Comparison of ENCODE assay signal across 8 mouse cellular contexts in genomic region chr1:105781391-105782146, GRCm38 (mm10). TPM values are rescaled to one million over a fixed set of nuclear protein-coding genes. Genes with fewer than 3 reads are reported as not detected.
DNase-seq lines count a peak whose midpoint lies in the region; ATAC-seq and TF ChIP-seq lines count a peak whose summit lies in the region.

No protein-coding gene starts in this region.

- H3K4me1 ChIP-seq in brown adipose tissue, adult 24 weeks (ENCODE audit: control insufficient read depth, insufficient read depth, insufficient read length, low read length) = peaks cover 3% of the 10 kb centered on the region
- H3K4me1 ChIP-seq in forebrain, embryonic 13.5 days = peaks cover 10% of the 10 kb centered on the region
- peaks cover 24% of the 10 kb centered on the region for H3K4me1 ChIP-seq in small intestine, adult 2 months (ENCODE audit: control insufficient read depth, insufficient read depth, insufficient read length, low read length)

- H3K4me3 ChIP-seq in left cerebral cortex, adult 2 months = peak overlapping the region; percentile 69
- H3K4me3 ChIP-seq in brown adipose tissue, adult 24 weeks (ENCODE audit: insufficient read depth, low read depth, low read length) = peak overlapping the region; percentile 73
- peak overlapping the region; percentile 54 for H3K4me3 ChIP-seq in forebrain, embryonic 13.5 days
- H3K4me3 ChIP-seq in small intestine, adult 2 months (ENCODE audit: low read depth, low read length) = peak overlapping the region; percentile 94

- WGBS in forebrain, embryonic 13.5 days = 45% methylated on average over 12 of the region's 12 CpGs
- WGBS in small intestine, adult 2 months = 8% methylated on average over 12 of the region's 12 CpGs

- no peaks in the 10 kb centered on the region for H3K36me3 ChIP-seq in forebrain, embryonic 13.5 days (ENCODE audit: poor library complexity, severe bottlenecking)
- no peaks in the 10 kb centered on the region for H3K36me3 ChIP-seq in small intestine, adult 2 months (ENCODE audit: control insufficient read depth, insufficient read depth, low read length)

- intact Hi-C loops in left cerebral cortex, adult 2 months (cut with DNase I) = loop anchor here (5.0 kb wide), 2 partner anchors 166 to 211 kb away; partner anchors contain the start of gene Zcchc2
- intact Hi-C loops in left cerebral cortex, postnatal 10 days (cut with DNase I) = loop anchor here (5.0 kb wide), 1 partner anchor 211 kb away; the partner anchor contains the start of gene Zcchc2

- peak in 1 of 2 experiments; percentile 19 for DNase-seq in left cerebral cortex, adult 2 months (ENCODE audit: extremely low spot score in 1 of 2, low spot score in 2 of 2)
- no peak for DNase-seq in left cerebral cortex, postnatal 10 days (ENCODE audit: extremely low spot score in 1 of 2, low spot score in 2 of 2)
- peak; percentile 6 to 27 for DNase-seq in kidney, postnatal 4 days
- DNase-seq in layer of hippocampus, adult 9-11 months = no peak

- no peak for TF ChIP-seq POLR2A in small intestine, adult 2 months (IDR thresholded peaks at IDR 0.05; ENCODE audit: low read depth, low read length)

- H3K4me2 ChIP-seq in forebrain, embryonic 13.5 days = peak overlapping the region; percentile 96

- H3K9ac ChIP-seq in forebrain, embryonic 13.5 days = no peak overlapping the region

- ATAC-seq in forebrain, embryonic 13.5 days = no peak
- no peak for ATAC-seq in granulocyte monocyte progenitor cell, adult 5-6 weeks (replicated peaks; ENCODE audit: poor library complexity, severe bottlenecking)

- no peak for TF ChIP-seq CTCF in left cerebral cortex, adult 2 months (IDR thresholded peaks at IDR 0.05)
- no peak for TF ChIP-seq CTCF in small intestine, adult 2 months (IDR thresholded peaks at IDR 0.05; ENCODE audit: extremely low read depth, insufficient read length, insufficient replicate concordance, low read depth, low read length)

- no peaks in the 10 kb centered on the region for H3K9me3 ChIP-seq in forebrain, embryonic 13.5 days (replicated peaks)

- peaks cover 36% of the 10 kb centered on the region for H3K27me3 ChIP-seq in forebrain, embryonic 13.5 days
- H3K27me3 ChIP-seq in small intestine, adult 2 months (ENCODE audit: control insufficient read depth, insufficient read depth, low read length) = no peaks in the 10 kb centered on the region

- H3K27ac ChIP-seq in left cerebral cortex, adult 2 months = peak overlapping the region; percentile 47; the same call in 1 of the 2 replicates
- peak overlapping the region; percentile 17; the same call in 1 of the 2 replicates for H3K27ac ChIP-seq in brown adipose tissue, adult 24 weeks (replicated peaks; ENCODE audit: low read depth, low read length)
- no peak overlapping the region for H3K27ac ChIP-seq in forebrain, embryonic 13.5 days
- H3K27ac ChIP-seq in small intestine, adult 2 months (ENCODE audit: insufficient read depth, low read depth, low read length) = peak overlapping the region; percentile 88

RNA-seq across cellular contexts. Expression of gene Tnfrsf11a, which starts 1.1 kb away (rescaled TPM):
- total RNA-seq in left cerebral cortex, adult 2 months (2021) = 1 to 10 TPM; 8.3 to 9.7 TPM
- total RNA-seq in left cerebral cortex, postnatal 10 days (2021) = 1 to 10 TPM; 7.9 to 8.7 TPM
- 0.67 and 1.1 TPM in 2 replicates for polyA plus RNA-seq in brown adipose tissue, adult 24 weeks (2012; ENCODE audit: insufficient read depth, insufficient read length, missing spikeins)
- polyA plus RNA-seq in forebrain, embryonic 13.5 days (2015; fragmentation: Nextera tagmentation; extraction: Ambion mirVana) = 0.11 and 0.46 TPM in 2 replicates
- polyA plus RNA-seq in small intestine, adult 2 months (2012; rRNA removed) = 26.8 and 47.7 TPM in 2 replicates
- total RNA-seq in granulocyte monocyte progenitor cell, adult 5-6 weeks (2014; fragmentation: Nextera tagmentation) = 0.54 and 0.98 TPM in 2 replicates
- 0.13 and 1.5 TPM in 2 replicates for total RNA-seq in granulocyte monocyte progenitor cell, adult 5-6 weeks (2017)

Comparison
In these comparisons a context has a peak if more than half of its experiments do, and no peak if none do; other contexts are left out.
1. DNase-seq: peak in kidney, postnatal 4 days (2 of 2); none in left cerebral cortex, postnatal 10 days (0 of 2) and layer of hippocampus, adult 9-11 months (single experiment).
2. Peak in every context shown above with its lines, with median percentiles within 50 percentile points of each other: H3K4me3 ChIP-seq.